Mouse (Mus musculus) lung, postnatal 0 days (tissue): ENCODE results near the gene Atp2a1. TPM values are rescaled to one million over a fixed set of nuclear protein-coding genes. Genes with fewer than 3 reads are reported as not detected.

Source experiments
- ATAC-seq: fragments of 200-750 bp; cut with Nextera tagmentation; 2 replicates; pipeline ENCODE4 v1.8.0; 2017; ENCODE audit warnings: moderate library complexity
- DNase-seq: peaks from one replicate; pipeline ENCODE4 v3.0.0-alpha.2; 2016; ENCODE audit warnings: low spot score
- H3K27ac ChIP-seq: fragments of 300-500 bp; sonication (generic); 2 replicates; pipeline ENCODE4 v1.5.1; 2014; ENCODE audit warnings: antibody characterized with exemption, mild to moderate bottlenecking, low read length, mixed read lengths
- H3K27me3 ChIP-seq: fragments of 300-500 bp; sonication (generic); replicated peaks from 2 replicates; pipeline ENCODE4 v1.6.1; 2014; ENCODE audit warnings: low read length, mixed read lengths; ENCODE audit not compliant: insufficient read depth
- H3K36me3 ChIP-seq: fragments of 300-500 bp; sonication (generic); 2 replicates; pipeline ENCODE4 v1.6.1; 2014; ENCODE audit warnings: low read length, mixed read lengths; ENCODE audit not compliant: insufficient read depth
- H3K4me1 ChIP-seq: fragments of 300-500 bp; sonication (generic); 2 replicates; pipeline ENCODE4 v1.6.1; 2014; ENCODE audit warnings: antibody characterized with exemption, low read depth, low read length, mixed read lengths; ENCODE audit not compliant: insufficient read depth
- H3K4me2 ChIP-seq: fragments of 300-500 bp; sonication (generic); replicated peaks from 2 replicates; pipeline ENCODE4 v1.6.1; 2014; ENCODE audit warnings: low read depth, mild to moderate bottlenecking, low read length, moderate library complexity, mixed read lengths
- H3K4me3 ChIP-seq: fragments of 300-500 bp; sonication (generic); 2 replicates; pipeline ENCODE4 v1.5.1; 2014; ENCODE audit warnings: low read depth, low read length
- H3K9ac ChIP-seq: fragments of 300-500 bp; sonication (generic); replicated peaks from 2 replicates; pipeline ENCODE4 v1.6.1; 2014; ENCODE audit warnings: low read depth, mild to moderate bottlenecking
- H3K9me3 ChIP-seq: fragments of 300-500 bp; sonication (generic); 2 replicates; pipeline ENCODE4 v1.6.1; 2016; ENCODE audit warnings: low read length, mixed read lengths
- CTCF ChIP-seq: IDR thresholded peaks from 2 replicates; pipeline ENCODE4 v1.5.1; 2016; ENCODE audit warnings: antibody characterized with exemption, mild to moderate bottlenecking
- EP300 ChIP-seq: IDR thresholded peaks from 2 replicates; pipeline ENCODE4 v1.6.1; 2016; ENCODE audit warnings: antibody characterized with exemption, mild to moderate bottlenecking, control low read depth
- WGBS: fragments of 180-500 bp; shearing (Covaris S2); extraction: QIAGEN DNeasy Blood & Tissue Kit; methylation state at CpG from one replicate; pipeline ENCODE4 v1.1.7; 2014; 5-methylcytosine and 5-hydroxymethylcytosine counted together
- polyA plus RNA-seq: library from polyadenylated mRNA; unstranded; fragments of >200 nt; fragmentation: Nextera tagmentation; extraction: Ambion mirVana; gene quantifications from 2 replicates; pipeline ENCODE4 v1.2.1, GENCODE M21; 2015

Gene Atp2a1
- polyA plus RNA-seq, 1 experiment from 2014 or later: 0.14 TPM

DNA sequence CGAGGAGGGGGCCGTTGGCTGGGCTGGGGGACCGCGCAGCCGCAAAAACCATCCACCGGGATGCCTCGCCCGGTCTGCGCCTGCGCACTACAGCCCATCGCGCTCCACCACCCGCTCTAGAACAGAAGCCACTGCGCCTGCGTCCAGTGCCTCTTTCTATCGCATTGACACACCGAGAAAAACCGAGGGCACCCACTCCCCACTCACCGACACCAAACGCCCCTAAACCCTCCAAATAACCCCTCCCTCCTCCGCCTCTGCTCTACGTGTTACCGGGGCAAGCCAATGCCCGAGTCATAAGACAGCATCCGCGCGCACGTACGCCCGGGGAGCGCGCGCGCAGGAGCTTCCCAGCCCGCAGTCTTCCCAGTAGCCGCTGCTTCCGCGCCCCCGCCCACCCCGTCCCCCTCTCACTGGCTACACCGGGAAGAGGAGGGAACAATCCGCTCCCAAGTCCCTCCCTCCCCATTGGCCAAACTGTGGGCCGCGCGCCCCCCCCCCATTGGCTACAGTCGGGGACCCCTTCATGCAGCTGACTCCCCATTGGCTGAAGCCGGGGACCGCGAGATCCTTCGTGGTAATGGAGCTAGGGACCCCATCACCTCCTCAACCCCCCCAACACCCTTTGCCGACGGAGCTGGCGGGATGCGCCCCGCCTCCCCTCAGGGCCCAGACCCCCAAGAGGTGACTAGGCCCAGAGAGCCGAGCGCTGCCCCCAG is 39.3 kb upstream of the Atp2a1 start:
- ATAC-seq: peak; percentile 84
- Histone ChIP-seq H3K9ac (peak overlapping the region; percentile 93), H3K27me3 (no peaks in the 10 kb centered on the region), H3K9me3 (no peaks in the 10 kb centered on the region), H3K4me3 (peak overlapping the region; percentile 83), H3K36me3 (peaks cover 32% of the 10 kb centered on the region), H3K4me1 (0 out of 2 replicates have a peak, but pooled peaks cover 3% of the 10 kb centered on the region), H3K4me2 (peak overlapping the region; percentile 62), H3K27ac (peak overlapping the region; percentile 99)
- TF ChIP-seq CTCF: no peak
- TF ChIP-seq EP300: peak; percentile 32; the same call in 1 of the 2 replicates
- DNase-seq: peak; percentile 98
- under 1% methylated on average over 50 of the region's 57 CpGs for WGBS

DNA sequence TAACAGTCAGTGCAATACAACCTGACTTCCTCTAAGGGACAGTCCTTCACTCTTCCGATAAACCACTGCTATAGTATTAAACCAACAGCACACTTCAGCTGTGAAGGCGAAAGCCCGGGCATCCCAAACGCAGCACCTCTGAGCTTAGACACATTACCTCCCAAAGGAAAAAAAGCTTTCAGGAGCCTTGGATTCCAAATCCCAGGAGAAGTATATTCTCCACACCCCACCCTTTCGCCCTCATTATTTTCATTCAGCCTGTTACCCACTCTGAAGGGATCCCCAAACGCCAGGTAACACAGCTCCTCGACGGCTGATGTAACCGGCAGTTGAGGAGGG is 38.7 kb upstream of the Atp2a1 start:
- 4% methylated on average over 9 of the region's 9 CpGs for WGBS
- 0 out of 2 replicates have a peak, but pooled peaks cover 3% of the 10 kb centered on the region for H3K4me1 ChIP-seq
- peak overlapping the region; percentile 93; the same call in 1 of the 2 replicates for H3K9ac ChIP-seq
- H3K36me3 ChIP-seq: peaks cover 37% of the 10 kb centered on the region
- peak overlapping the region; percentile 62 for H3K4me2 ChIP-seq
- H3K27ac ChIP-seq: peak overlapping the region; percentile 99
- ATAC-seq (no peak), DNase-seq (no peak)
- TF ChIP-seq EP300: no peak
- TF ChIP-seq CTCF: no peak
- H3K27me3 ChIP-seq: no peaks in the 10 kb centered on the region
- no peaks in the 10 kb centered on the region for H3K9me3 ChIP-seq
- peak overlapping the region; percentile 83 for H3K4me3 ChIP-seq

GRCm38 (mm10) chr7:126499416-126499815 is 36.5 kb upstream of the Atp2a1 start:
- Histone ChIP-seq H3K27me3 (no peaks in the 10 kb centered on the region), H3K27ac (no peak overlapping the region), H3K4me1 (0 out of 2 replicates have a peak, but pooled peaks cover 3% of the 10 kb centered on the region), H3K9ac (no peak overlapping the region), H3K4me2 (no peak overlapping the region), H3K36me3 (peaks cover 59% of the 10 kb centered on the region), H3K4me3 (no peak overlapping the region), H3K9me3 (no peaks in the 10 kb centered on the region)
- no peak for ATAC-seq
- 95% methylated on average over 7 of the region's 7 CpGs for WGBS
- TF ChIP-seq CTCF (no peak), EP300 (no peak)
- no peak for DNase-seq

DNA sequence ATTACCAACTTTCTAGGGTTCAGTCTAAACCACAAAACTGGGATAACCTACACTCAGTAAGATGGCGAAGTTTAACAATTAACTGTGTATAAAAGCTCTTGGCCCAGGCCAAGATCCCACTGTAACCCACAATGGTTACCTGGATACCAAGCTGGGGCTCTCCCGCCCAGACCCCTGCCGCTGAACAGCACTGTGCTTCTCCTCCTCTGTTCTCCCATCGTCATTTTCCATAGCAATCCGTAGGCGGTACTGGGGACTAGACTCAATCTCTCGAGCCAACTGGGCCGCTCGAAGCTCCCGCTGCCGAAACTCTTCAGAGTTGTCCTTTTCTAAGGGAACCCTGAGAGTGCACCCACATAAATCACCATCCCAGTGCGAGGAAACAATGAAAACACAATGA is 35.1 kb upstream of the Atp2a1 start:
- H3K9me3 ChIP-seq: no peaks in the 10 kb centered on the region
- no peaks in the 10 kb centered on the region for H3K27me3 ChIP-seq
- ATAC-seq: no peak
- H3K9ac ChIP-seq: no peak overlapping the region
- H3K4me1 ChIP-seq: no peaks in the 10 kb centered on the region
- WGBS: 90% methylated on average over 12 of the region's 12 CpGs
- no peak overlapping the region for H3K4me2 ChIP-seq
- no peak for DNase-seq
- no peak overlapping the region for H3K27ac ChIP-seq
- no peak overlapping the region for H3K4me3 ChIP-seq
- H3K36me3 ChIP-seq: peaks cover 73% of the 10 kb centered on the region
- no peak for TF ChIP-seq EP300
- no peak for TF ChIP-seq CTCF

GRCm38 (mm10) chr7:126496475-126496874 is 33.6 kb upstream of the Atp2a1 start:
- Histone ChIP-seq H3K9ac (no peak overlapping the region), H3K9me3 (no peaks in the 10 kb centered on the region), H3K27ac (no peak overlapping the region), H3K4me3 (no peak overlapping the region), H3K36me3 (peaks cover 88% of the 10 kb centered on the region), H3K4me1 (no peaks in the 10 kb centered on the region), H3K27me3 (no peaks in the 10 kb centered on the region), H3K4me2 (no peak overlapping the region)
- TF ChIP-seq CTCF: no peak
- TF ChIP-seq EP300: no peak
- no peak for ATAC-seq
- DNase-seq: no peak
- WGBS: 90% methylated on average over 5 of the region's 5 CpGs

GRCm38 (mm10) chr7:126494120-126494519 is 31.2 kb upstream of the Atp2a1 start:
- 92% methylated on average over 6 of the region's 6 CpGs for WGBS
- no peak overlapping the region for H3K4me3 ChIP-seq
- no peak for TF ChIP-seq CTCF
- peaks cover 77% of the 10 kb centered on the region for H3K36me3 ChIP-seq
- H3K27me3 ChIP-seq: no peaks in the 10 kb centered on the region
- no peak overlapping the region for H3K9ac ChIP-seq
- H3K9me3 ChIP-seq: no peaks in the 10 kb centered on the region
- no peak overlapping the region for H3K4me2 ChIP-seq
- ATAC-seq: no peak
- H3K27ac ChIP-seq: no peak overlapping the region
- DNase-seq: no peak
- H3K4me1 ChIP-seq: no peaks in the 10 kb centered on the region
